Mouse (Mus musculus) activated CD4-positive, CD25-positive, alpha-beta regulatory T cell, adult 4 months (primary cell): ENCODE results near the gene Vti1a. TPM values are rescaled to one million over a fixed set of nuclear protein-coding genes. Genes with fewer than 3 reads are reported as not detected.

Experiments used
- ATAC-seq: one replicate; pipeline ENCODE4 v1.8.0; 2017
- polyA plus RNA-seq, 2 experiments: library from polyadenylated mRNA; unstranded; fragments of 100-300 nt; shearing (Covaris generic); gene quantifications; one replicate each; pipeline ENCODE4 v1.2.1; 2017

The Vti1a gene
- polyA plus RNA-seq, 2 experiments from 2014 or later, result 26.1 to 32.2 TPM

DNA sequence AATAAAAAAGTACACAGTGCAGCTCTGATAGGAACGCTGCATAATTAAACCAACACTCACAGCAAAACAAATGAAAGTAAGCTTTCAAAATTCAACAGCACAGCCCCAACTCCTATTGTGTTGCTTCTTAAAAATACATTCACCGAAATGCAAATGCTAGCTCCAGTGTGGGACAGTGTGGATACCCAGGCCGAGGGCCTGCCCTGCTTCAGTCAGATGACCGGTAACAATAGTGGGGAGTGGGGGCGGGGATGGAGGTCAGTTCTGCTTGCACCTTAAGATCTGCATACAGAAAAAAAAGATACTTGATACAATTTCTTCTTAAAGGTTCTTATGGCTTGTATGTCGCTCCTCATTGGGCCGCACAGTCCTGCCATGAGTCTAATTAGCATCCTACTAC lies 65.2 kb downstream of the Vti1a start:
- no peak for ATAC-seq

DNA sequence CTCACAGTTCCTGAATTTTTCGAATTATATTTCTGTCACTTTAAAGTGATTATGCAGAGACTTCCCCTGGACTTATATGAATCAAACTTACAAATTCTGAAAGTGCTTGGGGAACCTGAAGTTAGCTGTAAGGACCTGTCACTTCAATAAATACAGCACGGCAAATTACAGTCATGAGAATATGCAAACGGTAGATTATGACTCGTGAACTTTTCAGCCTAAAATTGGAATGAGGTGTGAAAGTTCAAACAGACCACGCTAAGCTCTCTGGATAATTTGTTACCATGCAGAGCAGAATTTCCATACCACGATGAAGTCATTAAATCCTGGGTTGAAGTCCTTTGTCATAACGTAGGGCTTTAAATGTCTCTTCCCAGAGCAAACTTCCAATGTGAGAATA lies 66.7 kb downstream of the Vti1a start:
- ATAC-seq, result no peak

DNA sequence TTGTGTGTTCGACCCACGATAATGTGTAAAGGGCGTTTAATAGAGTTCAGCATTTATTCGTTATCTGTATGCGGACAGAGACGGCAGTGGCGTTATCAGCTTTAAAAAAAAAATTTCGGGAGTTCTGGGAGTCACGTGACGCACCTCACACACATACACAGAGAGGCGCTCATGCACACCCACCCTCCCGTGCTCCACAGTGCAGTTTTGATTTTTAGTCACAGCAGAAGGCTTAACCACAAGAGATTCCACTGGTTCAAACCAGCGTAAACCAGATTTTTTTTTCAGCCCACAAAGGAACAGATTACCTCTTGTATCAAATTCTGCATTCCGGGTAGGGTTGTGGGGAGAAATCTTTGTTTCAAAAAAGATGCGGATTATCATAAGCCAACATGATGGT lies 68.5 kb downstream of the Vti1a start:
- no peak for ATAC-seq

- no peak for ATAC-seq
These were observed 72.9 kb downstream of the Vti1a start for GRCm38 (mm10) chr19:55389019-55389418.

GRCm38 (mm10) chr19:55390323-55390722 lies 74.2 kb downstream of the Vti1a start:
- no peak for ATAC-seq

GRCm38 (mm10) chr19:55401638-55402037 lies 85.5 kb downstream of the Vti1a start:
- ATAC-seq, result peak; percentile 49

- ATAC-seq, result no peak
These were observed 92.4 kb downstream of the Vti1a start for GRCm38 (mm10) chr19:55408486-55408885.

DNA sequence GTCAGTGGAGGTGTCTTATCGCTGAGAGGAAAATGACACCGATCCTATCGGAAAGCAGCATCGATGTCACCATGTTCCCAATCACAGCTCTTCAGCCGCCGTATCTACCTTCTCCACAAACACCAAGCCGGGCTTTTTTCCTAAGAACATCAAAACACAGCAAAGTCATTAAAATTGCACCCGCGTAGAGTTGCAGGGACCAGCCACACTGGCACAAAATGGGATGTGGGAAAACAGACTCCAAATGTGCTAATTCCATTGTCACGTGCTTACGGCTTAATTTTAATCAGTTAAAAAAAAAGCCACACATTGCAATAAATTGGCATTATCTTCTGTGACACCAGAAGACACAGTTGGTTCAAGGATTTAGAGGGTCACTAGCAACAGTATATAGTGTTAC lies 95.3 kb downstream of the Vti1a start:
- ATAC-seq, result no peak

DNA sequence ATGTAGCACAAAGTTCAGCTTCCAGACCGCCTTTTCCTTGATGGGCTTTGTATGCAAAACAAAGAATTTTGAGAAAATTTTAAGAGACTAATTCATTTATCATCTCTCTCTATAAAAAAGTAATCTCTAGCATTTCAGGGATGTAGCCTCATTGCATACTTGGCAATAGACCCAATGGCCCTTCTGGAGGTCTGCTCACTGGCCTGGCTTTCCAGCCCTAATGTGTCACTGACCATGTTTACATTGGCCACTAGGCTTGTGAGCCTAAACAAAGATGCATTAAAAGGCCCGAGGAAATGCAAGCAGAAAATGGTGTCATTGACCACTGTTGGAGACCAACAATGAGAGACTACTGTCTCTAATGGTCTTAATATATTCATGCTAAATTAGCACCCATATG lies 95.8 kb downstream of the Vti1a start:
- ATAC-seq, result no peak

GRCm38 (mm10) chr19:55414050-55414449 lies 98.0 kb downstream of the Vti1a start:
- ATAC-seq, result no peak

- no peak for ATAC-seq
These were observed 102.7 kb downstream of the Vti1a start for GRCm38 (mm10) chr19:55418756-55419155.

DNA sequence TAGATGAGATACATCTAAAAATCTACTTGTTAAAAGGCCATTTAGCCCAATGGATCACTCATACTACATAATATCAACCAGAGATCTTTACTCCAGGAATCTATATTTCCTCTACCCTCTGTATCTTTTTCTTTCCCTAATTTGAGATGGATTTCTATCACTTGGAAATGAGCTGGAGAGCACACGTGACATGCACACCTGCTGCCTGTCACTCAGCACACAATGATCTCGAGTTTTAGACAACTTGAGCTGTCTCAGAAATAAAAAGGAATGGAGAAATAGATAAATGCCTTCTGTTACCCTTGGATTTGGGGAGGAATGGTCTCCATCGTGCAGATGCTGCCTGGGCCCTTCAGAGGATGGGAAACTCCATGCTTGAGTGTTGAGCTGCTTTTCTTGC lies 103.9 kb downstream of the Vti1a start:
- ATAC-seq, result no peak

DNA sequence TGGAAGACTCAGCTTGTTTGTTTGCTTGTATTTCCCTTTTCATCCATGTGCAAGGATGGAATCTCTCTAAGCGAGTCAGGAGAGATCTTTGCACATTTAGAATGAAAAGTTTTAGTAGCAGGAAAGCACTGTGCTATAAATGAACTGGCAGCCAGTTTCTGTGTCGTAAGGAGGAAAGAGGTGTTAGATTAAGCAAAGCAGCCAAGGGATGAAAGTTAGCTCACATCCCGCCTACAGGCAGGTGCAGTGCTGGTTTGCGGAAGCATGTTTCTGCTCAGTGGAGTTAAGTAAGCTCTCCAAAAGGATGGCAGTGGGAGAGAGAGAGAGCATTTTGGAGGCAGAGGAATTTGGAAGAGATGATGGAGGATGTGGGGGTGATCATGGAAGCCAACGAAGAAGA lies 105.7 kb downstream of the Vti1a start:
- no peak for ATAC-seq

GRCm38 (mm10) chr19:55422311-55423064 lies 106.4 kb downstream of the Vti1a start:
- no peak for ATAC-seq

DNA sequence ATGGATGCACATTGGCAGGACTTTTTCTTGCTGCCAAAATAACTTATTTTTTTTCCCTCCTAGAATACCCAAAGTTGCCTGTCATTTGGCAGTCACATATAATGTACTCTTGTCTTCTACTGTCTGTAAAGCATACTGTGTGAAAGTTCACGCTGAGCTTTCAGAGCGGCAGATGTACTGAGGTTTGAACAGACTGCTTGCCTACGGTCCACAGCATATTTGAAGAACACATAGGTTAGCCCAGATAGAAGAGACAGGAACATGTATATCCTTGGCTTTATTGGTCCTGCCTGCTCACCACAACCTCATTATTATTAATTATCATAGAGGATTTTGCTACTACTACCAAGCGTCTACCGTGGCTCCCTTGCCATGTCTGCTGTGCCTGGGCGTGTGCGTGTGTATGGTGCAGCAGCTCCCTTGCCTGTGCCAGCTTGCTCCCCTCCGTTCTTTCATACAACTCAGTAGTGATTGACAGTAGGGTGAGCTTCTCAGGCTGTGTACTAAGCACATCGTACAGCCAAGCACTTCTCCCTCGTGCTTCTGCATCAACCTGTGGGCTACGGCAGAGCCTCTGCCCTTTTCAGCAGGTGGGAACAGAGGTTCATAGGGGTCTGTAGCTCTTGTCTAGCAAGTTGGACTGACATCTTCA lies 107.1 kb downstream of the Vti1a start:
- no peak for ATAC-seq

DNA sequence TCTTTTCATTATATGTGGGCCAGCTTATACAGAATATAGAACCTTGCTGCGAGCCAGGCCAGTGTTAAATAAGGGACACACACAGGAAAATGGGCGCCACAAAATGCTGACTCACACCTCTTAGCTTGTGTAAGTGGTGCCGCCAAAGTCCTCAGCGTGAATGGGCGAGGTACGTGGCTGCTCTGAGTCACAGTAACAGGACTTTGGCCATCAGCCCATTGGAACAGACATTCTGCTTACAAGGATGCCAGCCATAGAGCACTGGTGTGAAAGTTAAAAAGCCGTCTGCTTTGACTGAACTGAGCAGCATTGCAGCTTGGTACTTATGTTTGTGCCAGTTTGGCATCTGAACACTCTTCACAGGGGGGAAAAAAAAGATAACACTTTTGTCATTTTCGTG lies 107.9 kb downstream of the Vti1a start:
- no peak for ATAC-seq

DNA sequence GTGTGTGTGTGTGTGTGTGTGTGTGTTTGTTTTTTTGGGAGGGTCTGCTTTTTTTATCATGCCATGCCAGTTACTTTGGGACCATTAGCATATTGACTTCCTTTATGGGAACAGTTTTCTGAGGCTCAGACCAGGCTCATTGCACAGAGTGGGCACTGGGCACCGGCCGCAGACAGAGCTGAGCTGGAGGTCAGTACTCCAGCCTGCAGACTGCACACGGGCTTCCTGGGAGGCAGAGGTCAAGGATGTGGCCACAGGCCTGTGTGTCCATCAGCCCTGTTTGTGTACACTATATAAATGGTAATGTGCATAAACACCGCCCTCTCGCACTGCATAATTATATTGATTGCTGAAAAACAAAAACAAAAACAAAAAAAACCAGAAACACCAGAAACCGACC lies 108.4 kb downstream of the Vti1a start:
- no peak for ATAC-seq

DNA sequence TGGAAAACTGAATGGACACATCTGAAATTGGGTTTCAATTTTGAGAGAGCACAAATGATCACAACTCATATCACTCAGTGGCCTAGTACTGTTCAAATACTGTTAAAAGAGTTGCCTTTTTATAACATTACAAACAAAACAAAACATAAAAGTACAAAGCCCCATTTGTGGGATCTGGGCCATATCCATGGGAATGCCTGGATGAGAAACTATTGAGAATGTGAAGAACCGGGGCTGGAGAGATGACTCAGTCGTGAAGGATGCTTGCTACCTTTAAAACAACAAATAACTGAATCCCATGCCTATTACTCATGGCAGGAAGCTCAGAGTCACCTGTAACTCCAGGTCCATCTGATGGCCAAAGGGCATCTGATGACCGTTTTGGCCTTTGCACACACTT lies 124.2 kb downstream of the Vti1a start:
- ATAC-seq, result no peak

DNA sequence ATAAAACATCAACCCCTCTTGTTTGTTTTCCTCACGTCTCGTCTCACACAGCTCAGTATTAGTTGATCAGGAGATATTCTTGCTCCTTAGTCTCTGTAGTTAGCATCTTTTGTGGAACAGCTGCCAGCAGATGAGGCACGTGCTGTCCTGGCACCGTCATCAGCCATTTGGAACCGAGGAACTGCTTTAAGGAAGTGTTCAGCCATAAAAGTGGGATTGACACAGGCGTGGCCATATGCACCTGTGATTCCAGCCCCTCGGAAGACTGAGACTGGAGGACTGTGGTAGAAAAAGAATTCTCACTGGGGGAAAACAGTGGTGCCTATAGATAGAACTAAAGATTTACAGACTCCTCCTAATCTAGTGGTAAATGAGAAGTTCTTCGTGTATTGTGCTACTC lies 127.5 kb downstream of the Vti1a start:
- ATAC-seq, result no peak

DNA sequence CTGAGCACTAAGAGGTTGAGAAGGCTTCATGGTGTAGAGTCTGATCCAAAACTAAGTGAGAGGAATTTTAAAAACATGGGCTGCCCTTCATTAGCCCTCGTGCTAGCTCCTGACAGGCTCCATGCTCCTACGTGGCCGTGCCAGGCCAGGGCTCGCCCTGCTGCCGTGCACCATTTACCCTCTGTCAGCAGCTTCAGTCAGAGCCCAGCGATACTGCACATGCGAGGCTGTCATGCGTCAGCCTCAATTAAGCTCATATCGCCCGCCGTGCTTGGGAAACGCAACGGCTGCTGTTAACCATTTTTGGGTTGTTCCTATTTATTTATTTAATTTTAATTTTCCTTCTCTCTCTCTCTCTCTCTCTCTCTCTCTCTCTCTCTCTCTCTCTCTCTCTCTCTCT lies 133.0 kb downstream of the Vti1a start:
- no peak for ATAC-seq

DNA sequence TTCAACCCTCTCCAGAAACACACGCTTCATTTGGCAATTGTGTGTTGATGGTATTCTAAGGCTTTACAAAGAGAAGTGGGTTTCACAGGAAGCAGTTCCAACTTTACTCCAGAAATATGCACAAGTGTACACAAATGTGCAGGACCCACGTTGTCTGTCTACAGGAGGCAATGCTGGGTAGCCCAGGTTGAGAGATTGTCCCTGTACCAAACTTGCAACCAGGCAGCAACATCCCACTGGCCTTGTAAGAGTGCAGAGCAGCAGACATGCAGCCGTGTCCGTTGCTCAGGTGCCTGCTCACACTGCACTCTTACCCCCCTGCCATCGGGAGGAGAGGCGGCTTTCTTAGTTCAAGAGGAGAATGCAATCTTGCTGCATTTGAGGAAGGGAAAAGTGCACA lies 133.4 kb downstream of the Vti1a start:
- ATAC-seq, result no peak

DNA sequence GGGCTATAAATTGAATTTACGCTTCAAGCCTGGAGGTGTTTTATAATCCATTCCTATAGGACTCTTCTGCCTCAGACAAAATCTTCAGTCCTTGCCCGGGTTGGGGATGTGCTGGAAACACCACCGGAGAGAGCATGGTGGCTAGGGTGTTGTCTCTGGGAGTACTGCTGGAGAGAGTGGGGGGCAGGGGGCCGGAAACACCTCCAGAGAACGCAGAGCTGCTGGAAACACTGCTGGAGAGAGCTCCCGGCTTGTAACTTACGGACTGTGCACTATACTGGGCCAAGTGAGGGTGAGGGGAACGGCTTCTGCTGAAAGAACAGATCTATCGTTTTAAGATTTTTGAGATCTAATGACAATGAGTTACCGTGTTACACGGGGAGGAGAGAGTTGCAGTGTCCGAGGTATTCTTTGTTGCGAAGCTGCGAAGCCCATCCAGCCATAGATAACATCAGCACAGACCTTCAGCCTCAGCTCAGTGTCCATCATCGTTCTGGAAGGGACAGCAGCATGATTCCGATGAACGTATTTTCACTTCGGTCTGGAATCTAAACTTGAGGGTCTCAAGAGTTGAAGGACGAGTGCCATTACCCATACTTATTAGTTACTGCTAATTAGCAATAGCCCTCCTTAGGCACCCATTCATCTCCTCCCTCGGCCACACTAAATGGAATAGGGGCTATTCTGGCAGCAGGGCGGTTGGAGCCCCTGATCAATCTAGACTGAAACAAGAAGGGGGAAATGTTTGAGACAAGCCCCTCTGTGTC lies 140.4 kb downstream of the Vti1a start:
- ATAC-seq, result no peak

GRCm38 (mm10) chr19:55461963-55462362 lies 145.9 kb downstream of the Vti1a start:
- no peak for ATAC-seq

DNA sequence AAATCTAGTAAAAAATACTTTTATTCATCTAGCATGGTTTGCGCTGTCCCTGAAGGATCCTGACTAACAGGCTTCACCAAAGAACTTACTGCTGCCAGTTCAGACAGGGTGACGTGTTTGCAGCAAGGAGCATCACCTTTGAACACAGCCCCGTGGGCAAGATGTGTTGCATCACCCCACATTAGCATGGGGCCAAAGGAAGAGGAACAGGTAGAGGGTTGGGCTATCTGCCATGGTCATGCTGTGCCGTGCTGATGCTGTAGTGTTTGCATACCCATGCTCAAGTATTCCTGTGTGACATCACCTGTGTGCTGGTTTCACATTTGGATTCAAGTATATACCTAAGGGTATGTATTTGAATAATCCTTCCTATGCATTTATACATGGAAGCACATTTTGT lies 147.6 kb downstream of the Vti1a start:
- no peak for ATAC-seq
